Mouse (Mus musculus) MN1 (cell line): ENCODE data around the gene Ezr.
"Not testable (repeated sequence)": the region's sequence is repeated elsewhere in the genome, so short reads cannot be mapped to it uniquely, and the experiment has no call there.

Source experiments
- DNase-seq: peaks from one replicate; pipeline ENCODE4 v3.0.0-alpha.2; 2016; ENCODE audit warnings: low spot score

The Ezr gene

GRCm38 (mm10) chr17:6743039-6743575 lies 39.5 kb downstream of the Ezr start:
- no peak for DNase-seq

DNA sequence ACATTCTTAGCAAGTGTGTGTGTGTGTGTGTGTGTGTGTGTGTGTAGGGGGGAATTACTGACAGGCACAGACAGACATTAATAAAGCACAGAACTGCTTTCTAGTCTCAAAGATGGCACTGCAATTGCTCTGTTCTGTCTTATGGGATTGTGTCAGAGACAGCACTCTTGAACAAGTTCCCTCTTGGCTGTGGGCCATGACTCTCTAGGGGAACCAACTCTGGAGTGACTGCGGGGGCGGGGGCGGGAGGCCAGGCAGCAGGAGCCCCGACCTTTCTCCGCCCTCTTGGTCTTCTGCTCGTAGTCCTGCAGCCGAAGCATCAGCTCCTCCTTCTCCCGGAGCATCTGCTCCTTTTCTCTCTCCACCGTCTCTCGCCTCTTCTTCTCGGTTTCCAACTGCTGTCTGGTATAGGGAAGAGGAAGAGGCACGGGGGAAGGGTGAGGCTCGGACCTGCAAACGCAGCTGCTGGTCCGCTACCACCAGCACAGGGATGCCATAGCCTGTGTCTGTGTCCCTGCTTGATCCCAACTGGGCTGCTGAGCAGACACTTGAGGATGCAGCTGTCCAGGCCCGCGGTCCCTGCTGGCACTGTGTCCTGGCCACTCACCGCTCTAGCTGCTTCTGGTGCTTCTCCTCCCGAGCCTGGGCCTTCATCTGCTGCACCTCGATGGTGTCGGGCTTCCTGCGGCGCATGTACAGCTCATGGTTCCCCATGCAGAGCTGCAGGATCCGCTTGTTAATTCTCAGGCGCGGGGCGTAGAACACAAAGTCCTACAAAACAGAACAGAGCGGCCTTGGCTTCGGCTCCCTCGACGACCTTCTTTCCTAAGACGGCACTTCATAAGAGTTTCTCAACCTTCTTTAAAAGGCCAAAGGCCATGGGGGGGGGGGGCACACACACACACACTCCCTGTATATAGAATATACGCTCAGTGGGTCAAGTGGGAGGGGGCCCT lies 40.2 kb downstream of the Ezr start:
- peak; percentile 82 for DNase-seq

GRCm38 (mm10) chr17:6741271-6741670 lies 41.3 kb downstream of the Ezr start:
- peak; percentile 77 for DNase-seq

GRCm38 (mm10) chr17:6740331-6741170 lies 42.0 kb downstream of the Ezr start:
- DNase-seq, result no peak

- no peak for DNase-seq
Measured at GRCm38 (mm10) chr17:6739756-6740155, 42.8 kb downstream of the Ezr start.

GRCm38 (mm10) chr17:6739266-6739665 lies 43.3 kb downstream of the Ezr start:
- no peak for DNase-seq

DNA sequence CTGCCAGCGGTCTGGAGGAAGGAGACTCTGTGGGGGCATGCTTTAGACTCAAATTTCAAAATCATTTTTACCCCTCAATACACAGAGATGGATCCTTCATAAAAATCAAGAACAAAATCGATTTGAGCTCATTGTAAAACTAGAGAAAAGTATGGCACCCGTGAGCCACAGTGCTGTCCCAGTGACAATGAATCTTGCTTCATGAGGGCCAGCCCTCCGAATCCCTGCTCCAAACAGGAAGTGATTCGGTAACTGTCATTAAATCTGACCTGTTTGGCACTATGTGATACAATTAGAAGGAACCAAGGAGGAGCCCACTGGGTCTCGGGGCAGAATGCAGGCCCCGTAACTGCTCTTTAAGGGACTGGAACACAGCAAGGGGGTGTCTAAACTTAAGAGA lies 43.7 kb downstream of the Ezr start:
- DNase-seq, result no peak

DNA sequence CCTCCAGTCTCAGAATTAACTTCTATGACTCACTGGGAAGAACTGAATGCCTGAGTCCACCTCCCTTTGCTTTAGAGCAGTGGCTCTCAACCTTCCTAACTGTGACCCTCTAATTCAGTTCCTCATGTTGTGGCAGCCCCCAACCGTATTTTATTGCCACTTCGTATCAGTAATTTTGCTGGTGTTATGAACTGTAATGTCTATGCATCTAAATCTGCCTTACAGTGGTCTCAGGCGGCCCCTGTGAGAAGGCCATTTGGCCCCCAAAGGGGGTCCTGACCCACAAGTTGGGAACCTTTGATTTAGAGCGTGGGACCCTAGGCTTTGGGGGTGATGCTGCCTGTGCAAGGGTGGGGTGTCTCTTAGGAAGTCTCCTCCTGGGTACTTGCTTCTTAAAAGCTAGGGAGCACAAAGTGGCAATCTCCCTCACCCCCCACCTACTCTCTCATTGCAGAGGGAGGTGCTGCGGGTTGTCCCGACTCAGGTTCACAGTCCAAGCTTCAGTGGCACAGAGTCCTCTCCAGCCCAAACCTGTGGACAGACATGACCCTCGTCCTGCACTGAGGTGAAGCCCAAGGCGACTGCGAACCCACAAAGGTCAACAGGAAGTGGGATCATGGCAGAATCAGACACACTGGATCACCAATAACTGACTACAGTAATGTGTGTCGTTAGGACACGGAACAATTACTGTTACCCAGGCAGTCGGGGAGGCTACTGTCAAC lies 45.1 kb downstream of the Ezr start:
- no peak for DNase-seq

GRCm38 (mm10) chr17:6736306-6737272 lies 46.0 kb downstream of the Ezr start:
- no peak for DNase-seq

DNA sequence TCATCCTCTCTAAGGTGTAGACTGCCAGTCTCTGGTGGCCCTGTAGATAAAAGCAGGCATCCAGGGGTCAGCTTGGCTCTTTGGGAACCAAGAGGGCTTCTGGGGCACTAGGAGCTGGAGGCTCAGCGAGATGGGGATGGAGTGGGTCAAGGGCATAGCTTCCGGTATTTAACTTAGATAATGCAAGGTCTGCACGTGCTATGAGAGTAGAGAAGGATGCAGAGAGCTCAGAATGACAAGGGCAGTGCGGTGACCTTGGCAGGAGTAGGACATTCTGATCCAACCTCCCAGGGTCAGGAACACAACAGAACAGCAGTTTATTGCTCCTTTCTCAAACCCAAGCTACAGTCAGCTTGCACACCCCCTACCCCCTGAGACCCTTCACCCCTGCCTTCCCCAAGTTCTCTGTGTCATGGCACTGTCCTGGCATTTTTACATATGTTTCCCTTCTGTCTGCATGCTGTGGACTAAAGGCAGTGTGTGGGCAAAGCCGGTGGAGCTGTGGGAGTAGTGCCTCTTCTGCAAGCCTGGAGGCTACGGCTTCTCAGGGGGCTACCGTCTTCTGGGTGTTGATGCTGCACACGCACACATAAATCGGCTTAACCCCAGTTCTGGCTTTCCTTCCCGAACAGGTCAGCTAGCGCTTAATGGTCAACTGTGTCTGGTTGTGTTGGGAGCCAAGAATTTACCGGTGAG lies 47.7 kb downstream of the Ezr start:
- no peak for DNase-seq

DNA sequence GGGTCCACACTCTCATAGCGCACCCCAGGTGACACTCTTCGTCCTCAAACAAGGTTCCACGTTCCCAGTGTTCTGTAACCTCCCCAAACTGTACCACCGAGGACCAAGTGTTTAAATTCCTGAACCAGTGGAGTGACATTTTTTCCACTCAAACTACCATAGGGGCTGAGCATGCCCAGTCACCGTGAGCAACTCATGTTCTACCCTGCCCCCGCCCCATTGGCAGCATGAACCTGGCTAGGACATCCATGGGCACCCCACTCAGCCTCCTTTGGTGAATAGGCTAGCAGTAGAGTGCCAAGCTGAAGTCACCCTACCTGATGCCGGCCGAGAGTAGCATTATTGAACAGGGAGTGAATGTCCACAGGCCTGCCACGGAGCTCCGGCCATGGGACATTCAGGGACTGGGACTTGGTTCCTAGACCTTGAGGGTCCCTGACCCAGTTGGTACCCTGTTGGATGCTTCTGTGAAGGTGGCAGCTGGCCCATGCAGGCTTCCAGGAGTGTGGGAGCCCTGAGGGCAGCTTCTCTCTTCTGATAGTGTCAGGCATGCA lies 49.2 kb downstream of the Ezr start:
- no peak for DNase-seq

DNA sequence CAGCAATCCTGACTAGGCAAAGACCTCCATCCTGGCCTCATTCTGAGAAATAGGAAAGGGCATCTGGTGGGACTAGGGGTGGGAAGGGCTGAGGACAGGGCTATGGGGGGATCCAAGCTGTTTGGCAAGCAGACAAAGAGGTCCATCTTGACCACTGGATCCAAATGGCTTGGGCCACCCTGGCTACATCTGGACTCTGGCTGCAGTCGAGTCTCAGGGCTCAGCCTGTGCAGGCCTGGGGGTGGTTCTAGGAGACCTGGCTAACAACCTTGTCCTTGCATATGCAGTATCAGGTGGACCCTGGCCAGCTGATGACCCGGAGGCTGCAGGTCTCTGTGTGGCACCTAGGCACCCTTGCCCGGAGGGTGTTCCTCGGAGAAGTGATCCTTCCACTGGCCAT lies 49.9 kb downstream of the Ezr start:
- DNase-seq, result no peak

DNA sequence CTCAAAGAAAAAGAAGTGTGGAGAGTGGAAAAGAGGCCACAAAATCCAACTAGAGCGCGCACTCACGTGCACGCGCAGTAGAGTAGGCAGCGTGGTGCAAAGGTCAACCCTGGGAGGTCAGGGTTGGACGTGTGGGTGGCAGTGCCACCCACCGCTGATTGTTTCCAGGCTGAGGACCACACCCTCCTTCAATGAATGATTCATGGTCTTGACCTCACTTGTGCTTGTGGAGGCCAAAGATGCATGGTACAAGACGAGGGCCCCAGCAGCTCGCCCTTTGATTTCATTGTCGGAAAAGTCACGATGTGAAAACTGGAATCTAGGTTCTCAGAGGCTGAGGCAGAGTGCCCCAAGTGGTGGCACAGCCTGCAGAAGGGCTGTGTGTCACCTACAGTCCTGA lies 51.0 kb downstream of the Ezr start:
- no peak for DNase-seq

GRCm38 (mm10) chr17:6731132-6731531 lies 51.5 kb downstream of the Ezr start:
- DNase-seq, result no peak

- peak; percentile 75 for DNase-seq
Measured at GRCm38 (mm10) chr17:6729244-6729742, 53.3 kb downstream of the Ezr start.

- DNase-seq, result no peak
Measured at GRCm38 (mm10) chr17:6727996-6728610, 54.5 kb downstream of the Ezr start.

DNA sequence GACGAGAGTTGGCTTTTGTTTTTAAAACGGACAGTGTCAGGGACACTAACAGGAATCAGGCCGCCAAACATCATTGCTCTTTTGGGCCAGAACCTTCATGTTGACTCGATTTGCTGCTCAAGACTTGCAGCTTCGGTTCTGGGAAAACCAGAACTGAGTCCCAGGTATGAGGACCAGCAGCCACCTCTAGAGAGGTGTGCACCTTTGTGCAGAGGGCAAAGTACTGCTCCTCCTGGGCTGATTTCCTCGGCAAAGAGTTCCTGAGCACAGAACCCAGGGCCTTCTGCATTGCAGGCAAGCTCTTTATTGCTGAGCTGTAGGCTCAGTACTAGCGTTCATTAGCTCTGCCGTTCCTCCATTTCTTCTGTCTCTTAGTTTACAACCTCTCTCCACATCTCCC lies 68.6 kb downstream of the Ezr start:
- not testable (repeated sequence) for DNase-seq

DNA sequence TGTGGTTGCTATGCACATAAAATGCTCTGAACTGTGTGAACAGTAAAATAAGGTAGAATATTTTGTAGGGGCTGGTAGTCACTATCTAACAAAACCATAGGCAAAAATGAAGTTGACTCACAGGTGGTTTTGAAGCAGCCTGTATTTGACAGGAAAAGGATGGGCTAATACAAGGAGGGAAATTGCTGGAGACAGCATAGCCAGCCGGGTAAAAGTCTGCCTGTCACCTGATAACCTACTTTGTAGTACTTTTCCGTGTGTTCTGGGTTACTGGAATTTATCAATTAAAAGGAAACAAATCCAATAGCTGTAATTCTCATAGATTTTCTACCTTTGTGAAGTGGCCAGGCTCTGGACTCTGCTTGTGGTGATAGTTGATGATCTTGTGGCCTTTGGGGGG lies 69.1 kb downstream of the Ezr start:
- DNase-seq, result not testable (repeated sequence)

- not testable (repeated sequence) for DNase-seq
Measured at GRCm38 (mm10) chr17:6708194-6708593, 74.4 kb downstream of the Ezr start.
